Mouse (Mus musculus) limb, embryonic 10.5 days (tissue): ENCODE results near the gene Lime1. TPM values are rescaled to one million over a fixed set of nuclear protein-coding genes. Genes with fewer than 3 reads are reported as not detected.
A peak's percentile ranks its signal among the peaks of the same experiment; 100 is the strongest.

Experiments
- DNase-seq: peaks from one replicate; pipeline ENCODE4 v3.0.0-alpha.2; 2017; ENCODE audit warnings: low spot score
- H3K27ac ChIP-seq: fragments of 300-500 bp; sonication (generic); 2 replicates; pipeline ENCODE4 v1.5.1; 2016; ENCODE audit warnings: mild to moderate bottlenecking
- H3K27me3 ChIP-seq: fragments of 300-500 bp; sonication (generic); 2 replicates; pipeline ENCODE4 v1.6.1; 2016; ENCODE audit warnings: low read depth, mild to moderate bottlenecking; ENCODE audit not compliant: poor library complexity, severe bottlenecking
- H3K36me3 ChIP-seq: fragments of 300-500 bp; sonication (generic); 2 replicates; pipeline ENCODE4 v1.6.1; 2016; ENCODE audit warnings: mild to moderate bottlenecking, moderate library complexity
- H3K4me1 ChIP-seq: fragments of 300-500 bp; sonication (generic); 2 replicates; pipeline ENCODE4 v1.6.1; 2016
- H3K4me3 ChIP-seq: fragments of 300-500 bp; sonication (generic); 2 replicates; pipeline ENCODE4 v1.5.1; 2016; ENCODE audit warnings: mild to moderate bottlenecking, moderate library complexity
- H3K9me3 ChIP-seq: fragments of 300-500 bp; sonication (generic); replicated peaks from 2 replicates; pipeline ENCODE4 v1.6.1; 2016; ENCODE audit warnings: mild to moderate bottlenecking
- WGBS: fragments of 180-500 bp; shearing (Covaris S2); methylation state at CpG from one replicate; pipeline ENCODE4 v1.1.7; 2016; 5-methylcytosine and 5-hydroxymethylcytosine counted together
- polyA plus RNA-seq: library from polyadenylated mRNA; unstranded; fragments of >200 nt; fragmentation: Nextera tagmentation; extraction: Ambion mirVana; gene quantifications from 2 replicates; pipeline ENCODE4 v1.2.1, GENCODE M21; 2016

The Lime1 gene
- polyA plus RNA-seq, 1 experiment from 2014 or later, result 30.6 TPM

- H3K4me3 ChIP-seq, result no peak overlapping the region
- no peak overlapping the region for H3K27ac ChIP-seq
- H3K27me3 ChIP-seq, result no peaks in the 10 kb centered on the region
- 89% methylated on average over 5 of the region's 5 CpGs for WGBS
- peaks cover 79% of the 10 kb centered on the region for H3K36me3 ChIP-seq
- no peaks in the 10 kb centered on the region for H3K9me3 ChIP-seq
- no peak for DNase-seq
- H3K4me1 ChIP-seq, result no peaks in the 10 kb centered on the region
Measured at GRCm38 (mm10) chr2:181380251-181380650, 373 bp downstream of the Lime1 start.

GRCm38 (mm10) chr2:181381107-181381506, 1.2 kb downstream of the Lime1 start:
- WGBS, result 97% methylated on average over 5 of the region's 5 CpGs
- no peak overlapping the region for H3K4me3 ChIP-seq
- no peaks in the 10 kb centered on the region for H3K4me1 ChIP-seq
- no peaks in the 10 kb centered on the region for H3K27me3 ChIP-seq
- DNase-seq, result no peak
- no peaks in the 10 kb centered on the region for H3K9me3 ChIP-seq
- H3K27ac ChIP-seq, result no peak overlapping the region
- H3K36me3 ChIP-seq, result peaks cover 86% of the 10 kb centered on the region

- Histone ChIP-seq H3K27ac (no peak overlapping the region), H3K4me1 (no peaks in the 10 kb centered on the region), H3K36me3 (peaks cover 93% of the 10 kb centered on the region), H3K27me3 (no peaks in the 10 kb centered on the region), H3K4me3 (no peak overlapping the region), H3K9me3 (no peaks in the 10 kb centered on the region)
- DNase-seq, result no peak
- 93% methylated on average over 6 of the region's 6 CpGs for WGBS
Measured at GRCm38 (mm10) chr2:181381631-181382306, 1.9 kb downstream of the Lime1 start.

- Histone ChIP-seq H3K36me3 (peaks cover 78% of the 10 kb centered on the region), H3K27ac (no peak overlapping the region), H3K27me3 (no peaks in the 10 kb centered on the region), H3K4me3 (no peak overlapping the region), H3K4me1 (no peaks in the 10 kb centered on the region), H3K9me3 (no peaks in the 10 kb centered on the region)
- 88% methylated on average over 7 of the region's 7 CpGs for WGBS
- DNase-seq, result no peak
Measured at GRCm38 (mm10) chr2:181384463-181384862, 4.6 kb downstream of the Lime1 start.

- H3K4me3 ChIP-seq, result no peak overlapping the region
- no peak for DNase-seq
- no peaks in the 10 kb centered on the region for H3K27me3 ChIP-seq
- no peaks in the 10 kb centered on the region for H3K4me1 ChIP-seq
- peaks cover 73% of the 10 kb centered on the region for H3K36me3 ChIP-seq
- H3K9me3 ChIP-seq, result no peaks in the 10 kb centered on the region
- no peak overlapping the region for H3K27ac ChIP-seq
- WGBS, result 83% methylated on average over 4 of the region's 4 CpGs
Measured at GRCm38 (mm10) chr2:181384919-181385391, 5.1 kb downstream of the Lime1 start.

GRCm38 (mm10) chr2:181385885-181386284, 6.0 kb downstream of the Lime1 start:
- H3K9me3 ChIP-seq, result no peaks in the 10 kb centered on the region
- 91% methylated on average over 3 of the region's 3 CpGs for WGBS
- no peak overlapping the region for H3K27ac ChIP-seq
- no peaks in the 10 kb centered on the region for H3K27me3 ChIP-seq
- no peaks in the 10 kb centered on the region for H3K4me1 ChIP-seq
- no peak overlapping the region for H3K4me3 ChIP-seq
- peaks cover 73% of the 10 kb centered on the region for H3K36me3 ChIP-seq
- DNase-seq, result no peak

- Histone ChIP-seq H3K36me3 (peaks cover 73% of the 10 kb centered on the region), H3K4me3 (no peak overlapping the region), H3K9me3 (no peaks in the 10 kb centered on the region), H3K4me1 (no peaks in the 10 kb centered on the region), H3K27ac (no peak overlapping the region), H3K27me3 (no peaks in the 10 kb centered on the region)
- WGBS, result 84% methylated on average over 3 of the region's 4 CpGs
- DNase-seq, result no peak
Measured at GRCm38 (mm10) chr2:181386663-181387210, 6.9 kb downstream of the Lime1 start.

- H3K4me1 ChIP-seq, result no peaks in the 10 kb centered on the region
- H3K36me3 ChIP-seq, result peaks cover 64% of the 10 kb centered on the region
- no peak overlapping the region for H3K27ac ChIP-seq
- H3K9me3 ChIP-seq, result no peaks in the 10 kb centered on the region
- no peak overlapping the region for H3K4me3 ChIP-seq
- H3K27me3 ChIP-seq, result no peaks in the 10 kb centered on the region
- DNase-seq, result no peak
- 76% methylated on average over 4 of the region's 4 CpGs for WGBS
Measured at GRCm38 (mm10) chr2:181390136-181390870, 10.4 kb downstream of the Lime1 start.

GRCm38 (mm10) chr2:181391022-181391421, 11.1 kb downstream of the Lime1 start:
- H3K9me3 ChIP-seq, result no peaks in the 10 kb centered on the region
- no peak overlapping the region for H3K27ac ChIP-seq
- WGBS, result 91% methylated on average over 15 of the region's 15 CpGs
- peaks cover 59% of the 10 kb centered on the region for H3K36me3 ChIP-seq
- no peak for DNase-seq
- no peaks in the 10 kb centered on the region for H3K4me1 ChIP-seq
- H3K27me3 ChIP-seq, result no peaks in the 10 kb centered on the region
- no peak overlapping the region for H3K4me3 ChIP-seq

- Histone ChIP-seq H3K27ac (no peak overlapping the region), H3K4me1 (no peaks in the 10 kb centered on the region), H3K36me3 (peaks cover 54% of the 10 kb centered on the region), H3K4me3 (no peak overlapping the region), H3K27me3 (no peaks in the 10 kb centered on the region), H3K9me3 (no peaks in the 10 kb centered on the region)
- 80% methylated on average over 2 of the region's 2 CpGs for WGBS
- no peak for DNase-seq
Measured at GRCm38 (mm10) chr2:181391541-181391940, 11.7 kb downstream of the Lime1 start.

GRCm38 (mm10) chr2:181392600-181393213, 12.8 kb downstream of the Lime1 start:
- Histone ChIP-seq H3K27me3 (no peaks in the 10 kb centered on the region), H3K36me3 (peaks cover 46% of the 10 kb centered on the region), H3K4me1 (no peaks in the 10 kb centered on the region), H3K9me3 (no peaks in the 10 kb centered on the region), H3K4me3 (no peak overlapping the region), H3K27ac (no peak overlapping the region)
- DNase-seq, result peak; percentile 87
- 34% methylated on average over 4 of the region's 4 CpGs for WGBS

GRCm38 (mm10) chr2:181394086-181394485, 14.2 kb downstream of the Lime1 start:
- no peak overlapping the region for H3K27ac ChIP-seq
- DNase-seq, result no peak
- H3K4me3 ChIP-seq, result no peak overlapping the region
- H3K27me3 ChIP-seq, result no peaks in the 10 kb centered on the region
- WGBS, result 95% methylated on average over 3 of the region's 3 CpGs
- peaks cover 46% of the 10 kb centered on the region for H3K36me3 ChIP-seq
- no peaks in the 10 kb centered on the region for H3K4me1 ChIP-seq
- H3K9me3 ChIP-seq, result no peaks in the 10 kb centered on the region
